Mouse (Mus musculus) adrenal gland, adult 2 months (tissue): ENCODE data around the gene Olfr1408. TPM values are rescaled to one million over a fixed set of nuclear protein-coding genes. Genes with fewer than 3 reads are reported as not detected.

Source experiments
- DNase-seq: peaks from one replicate; pipeline ENCODE4 v3.0.0; 2021
- long read RNA-seq: library from polyadenylated mRNA; stranded (forward); transcript quantifications from one replicate; pipeline ENCODE4 v2.0.0, GENCODE M21; 2021
- polyA plus RNA-seq: library from polyadenylated mRNA; depleted of rRNA; stranded (reverse); fragments of >200 nt; gene quantifications from 2 replicates; pipeline ENCODE4 v1.2.3, GENCODE M21; 2012; rRNA removed
- total RNA-seq, 2 experiments: library from RNA; stranded (reverse); gene quantifications; 2 replicates each; pipeline ENCODE4 v1.2.3; 2021

Olfr1408 gene
- total RNA-seq (not detected), polyA plus RNA-seq (not detected in 2 replicates)
- long read RNA-seq: 0 reads

DNA sequence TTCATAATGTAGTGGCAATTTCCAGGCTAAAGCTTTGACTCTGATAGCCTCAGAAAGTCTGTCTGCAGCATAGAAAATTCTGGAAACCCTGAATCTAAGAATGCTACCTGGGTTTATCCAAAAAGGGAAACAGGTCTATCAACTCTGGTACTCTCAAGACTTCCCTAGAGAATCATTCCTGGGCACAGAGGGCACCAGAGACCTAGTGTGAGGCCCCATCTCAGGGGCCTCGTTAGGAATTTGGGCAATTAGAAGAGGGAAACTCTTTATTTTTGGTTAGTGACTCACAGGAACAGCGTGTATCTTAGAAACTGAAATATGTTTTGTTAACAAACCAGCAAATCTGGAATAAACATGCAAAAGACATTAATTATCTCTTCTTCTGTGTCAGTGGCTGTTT lies at the start of gene Olfr1408:
Gene Olfr1408 (minus strand): TSS at position 101 of the 400 bp plus-strand sequence.
- DNase-seq: no peak

DNA sequence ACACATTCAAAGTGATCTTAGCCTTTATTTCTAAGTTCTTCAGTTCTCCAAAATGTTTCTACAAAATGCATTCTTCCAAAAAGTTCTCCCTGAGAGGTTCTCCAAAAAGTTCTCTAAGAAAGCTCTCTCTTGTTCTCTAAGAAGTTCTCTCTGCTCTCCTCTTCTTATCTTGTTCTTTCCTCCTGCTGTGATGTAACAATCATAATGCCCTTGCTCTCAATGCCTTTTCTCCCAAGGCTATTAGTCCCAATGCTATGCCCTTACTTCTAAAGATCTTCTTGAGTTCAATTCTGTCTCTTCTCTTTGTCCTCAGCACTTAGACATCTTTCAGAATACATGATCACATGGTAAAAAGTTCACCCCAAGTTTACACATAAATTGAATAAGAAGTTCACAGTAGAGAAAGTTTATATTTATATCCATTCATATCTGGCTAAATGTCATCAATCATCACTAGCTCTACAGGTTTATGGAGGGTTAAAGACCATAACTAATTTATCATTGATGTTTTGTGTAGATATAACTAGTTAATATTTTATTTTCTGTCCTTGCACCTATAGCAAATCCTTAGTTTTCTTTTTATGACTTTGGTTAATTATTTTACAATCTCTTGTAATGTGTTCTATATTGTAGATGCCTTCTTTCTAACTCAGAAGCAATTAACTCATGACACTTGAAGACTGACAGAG lies 37.1 kb upstream of the Olfr1408 start:
- no peak for DNase-seq

Other genes with a start within 250 kb of the Olfr1408 start
- under 1 TPM in 1 of 2 experiments, not detected in 1; 0.40 TPM for gene Apcs, start 242.3 kb downstream of the Olfr1408 start, total RNA-seq
- gene Apcs, start 242.3 kb downstream of the Olfr1408 start, polyA plus RNA-seq: not detected in 2 replicates
- gene Olfr16, start 187.0 kb downstream of the Olfr1408 start, total RNA-seq: not detected
- gene Olfr16, start 187.0 kb downstream of the Olfr1408 start, polyA plus RNA-seq: not detected in 2 replicates
- gene Olfr1406, start 53.3 kb upstream of the Olfr1408 start, total RNA-seq: not detected
- not detected in 2 replicates for gene Olfr1406, start 53.3 kb upstream of the Olfr1408 start, polyA plus RNA-seq
- gene Olfr218, start 60.4 kb upstream of the Olfr1408 start, total RNA-seq: not detected
- gene Olfr218, start 60.4 kb upstream of the Olfr1408 start, polyA plus RNA-seq: not detected in 2 replicates
- gene Olfr1404, start 75.0 kb upstream of the Olfr1408 start, total RNA-seq: not detected
- gene Olfr1404, start 75.0 kb upstream of the Olfr1408 start, polyA plus RNA-seq: not detected in 2 replicates
- gene Fcer1a, start 89.8 kb upstream of the Olfr1408 start, total RNA-seq: not detected
- gene Fcer1a, start 89.8 kb upstream of the Olfr1408 start, polyA plus RNA-seq: not detected in 2 replicates
- not detected for gene Olfr418, start 128.6 kb upstream of the Olfr1408 start, total RNA-seq
- not detected in 2 replicates for gene Olfr418, start 128.6 kb upstream of the Olfr1408 start, polyA plus RNA-seq
- gene Mptx2, start 140.4 kb upstream of the Olfr1408 start, total RNA-seq: not detected
- gene Mptx2, start 140.4 kb upstream of the Olfr1408 start, polyA plus RNA-seq: not detected in 2 replicates
- 1 to 10 TPM; 1.1 to 2.0 TPM for gene Ackr1, start 196.4 kb upstream of the Olfr1408 start, total RNA-seq
- gene Ackr1, start 196.4 kb upstream of the Olfr1408 start, polyA plus RNA-seq: 2.1 and 4.5 TPM in 2 replicates
- under 1 TPM; 0.55 to 0.78 TPM for gene Aim2, start 213.5 kb upstream of the Olfr1408 start, total RNA-seq
- gene Aim2, start 213.5 kb upstream of the Olfr1408 start, polyA plus RNA-seq: 0.15 and 0.20 TPM in 2 replicates
- 1 to 10 TPM; 3.9 to 6.1 TPM for gene Cadm3, start 230.3 kb upstream of the Olfr1408 start, total RNA-seq
- 6.8 and 9.3 TPM in 2 replicates for gene Cadm3, start 230.3 kb upstream of the Olfr1408 start, polyA plus RNA-seq